Mouse (Mus musculus): ENCODE data around the gene Slc4a4.

Gene Slc4a4

GRCm38 (mm10) chr5:88916501-88916971, 29.9 kb downstream of the Slc4a4 start:
- no peak for DNase-seq (ENCODE audit: low spot score in 2 of 2)

- DNase-seq (ENCODE audit: low spot score in 2 of 2) = no peak
These were observed 30.6 kb downstream of the Slc4a4 start for GRCm38 (mm10) chr5:88917221-88917620.

GRCm38 (mm10) chr5:88917630-88918029, 31.0 kb downstream of the Slc4a4 start:
- no peak for DNase-seq (ENCODE audit: low spot score in 2 of 2)

GRCm38 (mm10) chr5:88918538-88918937, 31.9 kb downstream of the Slc4a4 start:
- no peak for DNase-seq (ENCODE audit: low spot score in 2 of 2)

- no peak for DNase-seq (ENCODE audit: low spot score in 2 of 2)
These were observed 39.0 kb downstream of the Slc4a4 start for GRCm38 (mm10) chr5:88925576-88925975.

- no peak for DNase-seq (ENCODE audit: low spot score in 2 of 2)
These were observed 41.7 kb downstream of the Slc4a4 start for GRCm38 (mm10) chr5:88928201-88928916.

- no peak for DNase-seq (ENCODE audit: low spot score in 2 of 2)
These were observed 42.9 kb downstream of the Slc4a4 start for GRCm38 (mm10) chr5:88929392-88930094.

- DNase-seq (ENCODE audit: low spot score in 2 of 2) = no peak
These were observed 43.5 kb downstream of the Slc4a4 start for GRCm38 (mm10) chr5:88930129-88930528.

GRCm38 (mm10) chr5:88930611-88931010, 44.0 kb downstream of the Slc4a4 start:
- no peak for DNase-seq (ENCODE audit: low spot score in 2 of 2)

GRCm38 (mm10) chr5:88931176-88931575, 44.6 kb downstream of the Slc4a4 start:
- DNase-seq (ENCODE audit: low spot score in 2 of 2) = no peak

- no peak for DNase-seq (ENCODE audit: low spot score in 2 of 2)
These were observed 46.8 kb downstream of the Slc4a4 start for GRCm38 (mm10) chr5:88933454-88933853.

- DNase-seq (ENCODE audit: low spot score in 2 of 2) = no peak
These were observed 47.3 kb downstream of the Slc4a4 start for GRCm38 (mm10) chr5:88933946-88934345.

- no peak for DNase-seq (ENCODE audit: low spot score in 2 of 2)
These were observed 51.6 kb downstream of the Slc4a4 start for GRCm38 (mm10) chr5:88938208-88938607.

GRCm38 (mm10) chr5:88939151-88939550, 52.5 kb downstream of the Slc4a4 start:
- DNase-seq (ENCODE audit: low spot score in 2 of 2) = no peak

GRCm38 (mm10) chr5:88939782-88940181, 53.2 kb downstream of the Slc4a4 start:
- no peak for DNase-seq (ENCODE audit: low spot score in 2 of 2)

- DNase-seq (ENCODE audit: low spot score in 2 of 2) = no peak
These were observed 55.3 kb downstream of the Slc4a4 start for GRCm38 (mm10) chr5:88941905-88942304.

- DNase-seq (ENCODE audit: low spot score in 2 of 2) = no peak
These were observed 59.2 kb downstream of the Slc4a4 start for GRCm38 (mm10) chr5:88945661-88946339.

- DNase-seq (ENCODE audit: low spot score in 2 of 2) = no peak
These were observed 63.7 kb downstream of the Slc4a4 start for GRCm38 (mm10) chr5:88950337-88950736.

GRCm38 (mm10) chr5:88952757-88953577, 66.3 kb downstream of the Slc4a4 start:
- no peak for DNase-seq (ENCODE audit: low spot score in 2 of 2)

GRCm38 (mm10) chr5:88957735-88958134, 71.1 kb downstream of the Slc4a4 start:
- no peak for DNase-seq (ENCODE audit: low spot score in 2 of 2)

GRCm38 (mm10) chr5:88958966-88959365, 72.3 kb downstream of the Slc4a4 start:
- no peak for DNase-seq (ENCODE audit: low spot score in 2 of 2)

- no peak for DNase-seq (ENCODE audit: low spot score in 2 of 2)
These were observed 72.8 kb downstream of the Slc4a4 start for GRCm38 (mm10) chr5:88959412-88959811.
